Mouse (Mus musculus) hindbrain, postnatal 0 days (tissue): ENCODE data around the gene Fat3. TPM values are rescaled to one million over a fixed set of nuclear protein-coding genes. Genes with fewer than 3 reads are reported as not detected.

Source experiments
- ATAC-seq: fragments of 200-750 bp; cut with Nextera tagmentation; 2 replicates; pipeline ENCODE4 v1.8.0; 2017; ENCODE audit warnings: mild to moderate bottlenecking, moderate TSS enrichment, moderate library complexity
- DNase-seq: peaks from one replicate; pipeline ENCODE4 v3.0.0-alpha.2; 2015; ENCODE audit warnings: low spot score
- H3K27ac ChIP-seq: fragments of 300-500 bp; sonication (generic); 2 replicates; pipeline ENCODE4 v1.5.1; 2014; ENCODE audit warnings: mild to moderate bottlenecking
- H3K27me3 ChIP-seq: fragments of 300-500 bp; sonication (generic); 2 replicates; pipeline ENCODE4 v1.6.1; 2014; ENCODE audit warnings: low read length, mixed read lengths; ENCODE audit not compliant: insufficient read depth
- H3K36me3 ChIP-seq: fragments of 300-500 bp; sonication (generic); 2 replicates; pipeline ENCODE4 v1.6.1; 2014; ENCODE audit warnings: low read length, mixed read lengths; ENCODE audit not compliant: insufficient read depth
- H3K4me1 ChIP-seq: fragments of 300-500 bp; sonication (generic); 2 replicates; pipeline ENCODE4 v1.6.1; 2014; ENCODE audit warnings: antibody characterized with exemption, low read length, mixed read lengths; ENCODE audit not compliant: insufficient read depth
- H3K4me2 ChIP-seq: fragments of 300-500 bp; sonication (generic); 2 replicates; pipeline ENCODE4 v1.6.1; 2014; ENCODE audit warnings: low read depth, mild to moderate bottlenecking, low read length, moderate library complexity, mixed read lengths
- H3K4me3 ChIP-seq: fragments of 300-500 bp; sonication (generic); 2 replicates; pipeline ENCODE4 v1.5.1; 2014; ENCODE audit warnings: low read length
- H3K9ac ChIP-seq: fragments of 300-500 bp; sonication (generic); replicated peaks from 2 replicates; pipeline ENCODE4 v1.6.1; 2014; ENCODE audit warnings: mild to moderate bottlenecking, low read length, moderate library complexity, mixed read lengths
- H3K9me3 ChIP-seq: fragments of 300-500 bp; sonication (generic); 2 replicates; pipeline ENCODE4 v1.6.1; 2016; ENCODE audit warnings: low read length, mixed read lengths
- CTCF ChIP-seq: IDR thresholded peaks from 2 replicates; pipeline ENCODE4 v1.5.1; 2016; ENCODE audit warnings: antibody characterized with exemption, control low read depth, low read depth
- WGBS: fragments of 180-500 bp; shearing (Covaris S2); extraction: QIAGEN DNeasy Blood & Tissue Kit; methylation state at CpG from one replicate; pipeline ENCODE4 v1.1.7; 2014; 5-methylcytosine and 5-hydroxymethylcytosine counted together
- polyA plus RNA-seq: library from polyadenylated mRNA; unstranded; fragments of >200 nt; fragmentation: Nextera tagmentation; extraction: Ambion mirVana; gene quantifications from 2 replicates; pipeline ENCODE4 v1.2.1, GENCODE M21; 2015
- total RNA-seq: library from RNA; depleted of rRNA; stranded (reverse); fragments of >200 nt; gene quantifications from 2 replicates; pipeline ENCODE4 v1.2.3, GENCODE M21; 2014

The Fat3 gene
- total and polyA plus RNA-seq, 2 experiments from 2014 or later = 4.7 to 36.4 TPM

DNA sequence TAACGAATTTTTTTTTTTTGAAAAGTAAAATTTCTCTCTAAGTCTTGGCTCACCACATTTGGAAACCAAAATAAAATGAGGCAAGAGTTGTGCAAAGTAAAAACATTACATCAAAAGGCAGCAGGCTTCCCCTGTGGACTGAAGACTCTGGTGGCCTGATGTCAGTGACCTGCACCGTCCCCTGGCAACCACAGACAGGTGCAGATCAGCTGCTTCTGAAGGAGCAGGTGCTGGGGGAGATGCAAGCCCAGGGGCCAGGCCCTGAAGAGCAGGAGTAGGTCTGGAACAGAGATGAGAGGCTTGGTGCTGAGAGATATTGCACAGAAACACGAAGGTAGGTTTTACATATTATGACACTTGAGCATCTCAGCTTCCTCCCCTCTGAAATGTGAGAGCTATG lies 289.6 kb downstream of the Fat3 start:
- DNase-seq = no peak
- ATAC-seq = no peak
- TF ChIP-seq CTCF = no peak
- no peaks in the 10 kb centered on the region for H3K9me3 ChIP-seq
- no peak overlapping the region for H3K9ac ChIP-seq
- H3K4me3 ChIP-seq = no peak overlapping the region
- H3K27me3 ChIP-seq = no peaks in the 10 kb centered on the region
- peaks cover 5% of the 10 kb centered on the region; the same call in 1 of the 2 replicates for H3K4me1 ChIP-seq
- H3K36me3 ChIP-seq = no peaks in the 10 kb centered on the region
- WGBS = 68% methylated on average over 3 of the region's 3 CpGs
- H3K27ac ChIP-seq = no peak overlapping the region
- H3K4me2 ChIP-seq = no peak overlapping the region

DNA sequence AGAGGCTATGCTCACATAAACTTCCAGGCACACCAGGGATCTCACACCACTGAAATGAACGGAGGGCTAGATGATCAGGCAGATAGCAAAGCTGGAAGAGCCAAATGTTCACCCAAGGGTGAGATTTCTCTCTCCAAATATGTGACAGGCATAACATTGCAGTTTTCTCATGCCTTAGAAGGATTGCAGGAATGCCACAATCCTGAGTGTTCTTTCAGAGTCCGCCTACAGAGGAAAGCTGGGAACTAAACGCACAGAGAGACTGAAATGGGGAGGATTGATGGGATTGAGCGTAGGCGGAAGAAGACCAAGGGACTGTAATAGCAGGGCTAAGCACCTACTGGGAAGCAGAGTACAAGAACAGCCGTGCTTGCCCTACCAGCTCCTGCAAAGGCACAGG lies 298.8 kb downstream of the Fat3 start:
- Histone ChIP-seq H3K27me3 (no peaks in the 10 kb centered on the region), H3K27ac (no peak overlapping the region), H3K9me3 (no peaks in the 10 kb centered on the region), H3K36me3 (no peaks in the 10 kb centered on the region), H3K9ac (no peak overlapping the region), H3K4me3 (no peak overlapping the region), H3K4me1 (no peaks in the 10 kb centered on the region), H3K4me2 (no peak overlapping the region)
- no peak for DNase-seq
- 0 out of 2 replicates have a peak, but pooled peaks have one; percentile 29 for ATAC-seq
- TF ChIP-seq CTCF = no peak
- WGBS = 64% methylated on average over 6 of the region's 6 CpGs

DNA sequence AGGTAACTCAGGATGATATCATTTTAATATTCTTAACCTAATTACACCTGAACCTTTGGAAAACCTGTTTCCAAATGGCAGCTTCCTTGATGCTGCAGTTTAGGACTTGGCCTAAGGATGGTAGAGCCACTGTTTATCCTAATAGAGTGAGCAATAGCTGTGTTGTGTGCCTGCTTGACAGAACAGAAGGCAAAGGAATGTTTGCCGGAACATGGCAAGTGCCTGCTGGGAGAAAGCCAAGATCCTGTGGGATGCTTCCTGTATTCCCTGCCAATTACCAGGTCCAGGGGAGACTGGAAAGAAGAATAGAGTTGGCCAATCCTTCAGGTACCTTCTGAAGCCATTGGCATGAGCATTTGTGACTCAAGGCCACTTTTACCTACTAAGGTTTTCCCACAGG lies 300.1 kb downstream of the Fat3 start:
- 0 out of 2 replicates have a peak, but pooled peaks have one; percentile 21 for ATAC-seq
- no peak overlapping the region for H3K4me3 ChIP-seq
- peak; percentile 37 for DNase-seq
- no peaks in the 10 kb centered on the region for H3K36me3 ChIP-seq
- no peak for TF ChIP-seq CTCF
- no peaks in the 10 kb centered on the region for H3K9me3 ChIP-seq
- H3K4me2 ChIP-seq = no peak overlapping the region
- H3K9ac ChIP-seq = no peak overlapping the region
- H3K27me3 ChIP-seq = no peaks in the 10 kb centered on the region
- 48% methylated on average over 1 of the region's 1 CpGs for WGBS
- H3K27ac ChIP-seq = no peak overlapping the region
- H3K4me1 ChIP-seq = no peaks in the 10 kb centered on the region

DNA sequence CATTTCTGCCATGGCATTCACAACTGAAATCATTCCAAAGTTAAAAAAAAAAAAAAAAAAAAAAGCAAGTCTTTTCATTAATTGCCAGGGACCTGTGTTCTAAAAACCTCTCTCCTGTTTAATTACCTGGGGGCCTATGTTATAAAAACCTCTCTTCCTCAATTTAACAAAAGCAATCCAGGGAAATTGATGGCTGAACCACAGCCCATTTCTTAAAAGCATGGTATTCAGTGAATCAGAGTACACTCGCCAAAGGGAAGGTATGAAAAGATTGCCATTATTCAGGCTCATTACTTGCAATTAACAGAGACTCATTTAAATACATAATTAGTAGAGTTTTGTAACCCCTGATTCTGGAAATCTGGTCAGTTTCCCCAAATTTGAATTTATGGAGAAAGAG lies 314.6 kb downstream of the Fat3 start:
- H3K9ac ChIP-seq = no peak overlapping the region
- no peak overlapping the region for H3K4me2 ChIP-seq
- WGBS = 52% methylated on average over 1 of the region's 1 CpGs
- ATAC-seq (no peak), DNase-seq (no peak)
- H3K27me3 ChIP-seq = no peaks in the 10 kb centered on the region
- no peak for TF ChIP-seq CTCF
- no peaks in the 10 kb centered on the region for H3K36me3 ChIP-seq
- H3K4me1 ChIP-seq = no peaks in the 10 kb centered on the region
- no peak overlapping the region for H3K4me3 ChIP-seq
- H3K9me3 ChIP-seq = no peaks in the 10 kb centered on the region
- no peak overlapping the region for H3K27ac ChIP-seq

DNA sequence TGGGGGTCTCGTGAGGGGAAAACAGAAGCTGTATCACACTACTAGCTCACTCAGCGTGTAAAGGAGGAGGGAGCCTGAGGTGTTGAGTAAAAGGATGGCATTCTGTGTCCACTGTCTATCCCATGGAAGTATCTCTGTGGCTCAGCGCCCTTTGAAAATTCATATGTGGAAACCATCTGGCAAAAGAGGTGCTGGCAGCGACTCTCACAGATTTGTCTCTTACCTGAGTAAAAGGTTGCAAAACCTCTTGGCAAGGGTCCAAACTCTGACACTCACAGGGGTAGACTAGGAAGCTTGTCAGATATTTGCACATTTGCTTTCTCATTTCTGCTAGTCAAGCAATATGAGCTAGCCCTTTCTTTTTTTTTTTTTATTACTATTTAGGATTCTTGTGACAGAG lies 331.8 kb downstream of the Fat3 start:
- H3K36me3 ChIP-seq = no peaks in the 10 kb centered on the region
- ATAC-seq (no peak), DNase-seq (peak; percentile 32)
- no peak overlapping the region for H3K27ac ChIP-seq
- WGBS = 86% methylated on average over 4 of the region's 4 CpGs
- no peaks in the 10 kb centered on the region for H3K27me3 ChIP-seq
- TF ChIP-seq CTCF = no peak
- no peaks in the 10 kb centered on the region for H3K9me3 ChIP-seq
- no peaks in the 10 kb centered on the region for H3K4me1 ChIP-seq
- no peak overlapping the region for H3K9ac ChIP-seq
- no peak overlapping the region for H3K4me2 ChIP-seq
- no peak overlapping the region for H3K4me3 ChIP-seq

DNA sequence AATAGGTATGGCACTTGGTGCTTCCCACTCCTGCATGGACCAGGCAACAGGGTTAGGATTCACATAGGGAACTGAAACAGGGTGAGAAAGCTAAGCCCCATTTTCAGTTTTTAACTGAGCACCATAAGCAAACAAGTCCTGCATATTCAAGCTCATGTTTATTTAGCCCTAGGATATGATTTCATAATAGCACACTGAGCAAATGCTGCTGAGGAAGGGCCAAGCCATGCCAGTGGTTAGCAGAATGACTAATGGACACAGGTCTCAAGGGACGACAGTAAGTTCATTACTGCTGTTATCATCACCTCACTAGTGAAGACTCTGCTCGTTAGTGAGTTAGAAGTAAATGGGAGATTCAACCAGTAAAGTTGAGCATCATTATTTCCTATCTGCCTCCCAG lies 333.0 kb downstream of the Fat3 start:
- Histone ChIP-seq H3K4me2 (no peak overlapping the region), H3K4me1 (no peaks in the 10 kb centered on the region), H3K4me3 (no peak overlapping the region), H3K36me3 (no peaks in the 10 kb centered on the region), H3K27ac (no peak overlapping the region), H3K27me3 (no peaks in the 10 kb centered on the region), H3K9me3 (no peaks in the 10 kb centered on the region), H3K9ac (no peak overlapping the region)
- DNase-seq (no peak), ATAC-seq (no peak)
- WGBS = 65% methylated on average over 2 of the region's 2 CpGs
- TF ChIP-seq CTCF = no peak

DNA sequence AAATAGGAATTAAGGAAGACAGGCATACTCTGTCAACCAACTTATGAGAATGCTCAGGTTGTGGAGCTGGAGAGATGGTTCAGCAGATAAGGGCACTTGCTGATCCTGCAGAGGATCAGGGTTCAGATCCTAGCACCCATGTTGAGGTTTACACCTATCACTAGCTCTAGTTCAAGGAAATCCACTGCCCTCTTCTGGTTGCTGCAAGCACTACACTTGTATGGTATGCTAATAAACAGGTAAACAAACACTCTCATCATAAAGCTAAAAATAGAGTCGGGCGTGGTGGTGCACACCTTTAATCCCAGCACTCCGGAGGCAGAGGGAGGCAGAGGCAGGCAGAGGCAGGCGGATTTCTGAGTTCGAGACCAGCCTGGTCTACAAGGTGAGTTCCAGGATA lies 341.7 kb downstream of the Fat3 start:
- DNase-seq (no peak), ATAC-seq (no peak)
- peak; percentile 9; the same call in 1 of the 2 replicates for TF ChIP-seq CTCF
- no peaks in the 10 kb centered on the region for H3K4me1 ChIP-seq
- H3K36me3 ChIP-seq = no peaks in the 10 kb centered on the region
- 97% methylated on average over 5 of the region's 5 CpGs for WGBS
- no peak overlapping the region for H3K9ac ChIP-seq
- H3K4me2 ChIP-seq = no peak overlapping the region
- no peak overlapping the region for H3K4me3 ChIP-seq
- H3K9me3 ChIP-seq = no peaks in the 10 kb centered on the region
- H3K27ac ChIP-seq = no peak overlapping the region
- no peaks in the 10 kb centered on the region for H3K27me3 ChIP-seq
